Mouse (Mus musculus) heart, embryonic 14.5 days (tissue): ENCODE measurements around the gene Phf11a. TPM values are rescaled to one million over a fixed set of nuclear protein-coding genes. Genes with fewer than 3 reads are reported as not detected.
"Not testable (repeated sequence)": the region's sequence is repeated elsewhere in the genome, so short reads cannot be mapped to it uniquely, and the experiment has no call there.

Experiments used
- ATAC-seq: fragments of 200-750 bp; cut with Nextera tagmentation; 2 replicates; pipeline ENCODE4 v1.8.0; 2017; ENCODE audit warnings: low read depth, moderate TSS enrichment; ENCODE audit not compliant: insufficient number of reproducible peaks, insufficient read depth, low FRiP score
- H3K27ac ChIP-seq, 2 experiments: fragments of 200-500 bp in 1 of 2; fragments of 300-500 bp in 1 of 2; sonication (generic) in 1 of 2; replicated peaks in 1 of 2; 2 replicates each; pipeline ENCODE4 v1.5.1; 2012 to 2014; ENCODE audit warnings: low read depth in 2 of 2, low read length in 2 of 2, control low read depth in 1 of 2, mild to moderate bottlenecking in 1 of 2, mixed read lengths in 1 of 2; ENCODE audit not compliant: control insufficient read depth in 1 of 2, insufficient read depth in 1 of 2
- H3K27me3 ChIP-seq: fragments of 300-500 bp; sonication (generic); 2 replicates; pipeline ENCODE4 v1.6.1; 2014; ENCODE audit warnings: mild to moderate bottlenecking, low read length, control low read depth; ENCODE audit not compliant: control insufficient read depth, insufficient read depth
- H3K36me3 ChIP-seq: fragments of 300-500 bp; sonication (generic); 2 replicates; pipeline ENCODE4 v1.6.1; 2014; ENCODE audit warnings: mild to moderate bottlenecking, control low read depth, low read length, mixed read lengths; ENCODE audit not compliant: control insufficient read depth, insufficient read depth
- H3K4me1 ChIP-seq, 2 experiments: fragments of 200-500 bp in 1 of 2; fragments of 300-500 bp in 1 of 2; sonication (generic) in 1 of 2; 2 replicates each; pipeline ENCODE4 v1.6.1; 2012 to 2014; ENCODE audit warnings: low read length in 2 of 2, control low read depth in 1 of 2, mixed read lengths in 1 of 2; ENCODE audit not compliant: control insufficient read depth in 2 of 2, insufficient read depth in 2 of 2
- H3K4me2 ChIP-seq: fragments of 300-500 bp; sonication (generic); 2 replicates; pipeline ENCODE4 v1.6.1; 2014; ENCODE audit warnings: mild to moderate bottlenecking, low read length
- H3K4me3 ChIP-seq, 2 experiments: fragments of 200-500 bp in 1 of 2; fragments of 300-500 bp in 1 of 2; sonication (generic) in 1 of 2; 2 replicates each; pipeline ENCODE4 v1.5.1; 2012 to 2014; ENCODE audit warnings: low read length in 2 of 2, mild to moderate bottlenecking in 2 of 2, control low read depth in 1 of 2, low read depth in 1 of 2, moderate library complexity in 1 of 2; ENCODE audit not compliant: control insufficient read depth in 1 of 2, insufficient read depth in 1 of 2
- H3K9ac ChIP-seq: fragments of 300-500 bp; sonication (generic); 2 replicates; pipeline ENCODE4 v1.6.1; 2014; ENCODE audit warnings: mild to moderate bottlenecking, low read length
- H3K9me3 ChIP-seq: fragments of 300-500 bp; sonication (generic); 2 replicates; pipeline ENCODE4 v1.6.1; 2016; ENCODE audit warnings: low read length, control low read depth; ENCODE audit not compliant: control insufficient read depth
- WGBS: fragments of 180-500 bp; shearing (Covaris S2); extraction: QIAGEN DNeasy Blood & Tissue Kit; methylation state at CpG from one replicate; pipeline ENCODE4 v1.1.7; 2014; 5-methylcytosine and 5-hydroxymethylcytosine counted together
- polyA plus RNA-seq: library from polyadenylated mRNA; unstranded; fragments of >200 nt; fragmentation: Nextera tagmentation; extraction: Ambion mirVana; gene quantifications from 2 replicates; pipeline ENCODE4 v1.2.1, GENCODE M21; 2014

Gene Phf11a
- polyA plus RNA-seq, 1 experiment from 2014 or later, result 0.16 TPM

GRCm38 (mm10) chr14:59274961-59275360 is 22.4 kb downstream of the Phf11a start:
- H3K4me1 ChIP-seq, H3K36me3 ChIP-seq, H3K4me3 ChIP-seq, H3K27me3 ChIP-seq, ATAC-seq, H3K9me3 ChIP-seq, H3K4me2 ChIP-seq, H3K27ac ChIP-seq, H3K9ac ChIP-seq: not testable (repeated sequence)
- 91% methylated on average over 4 of the region's 4 CpGs for WGBS

- WGBS, result 49% methylated on average over 3 of the region's 3 CpGs
- ATAC-seq, result no peak
- no peak within 1 kb of the TSS for H3K4me3 ChIP-seq
- H3K4me2 ChIP-seq, result no peak within 1 kb of the TSS
- no peaks in the 10 kb centered on the region for H3K9me3 ChIP-seq
- no peak within 1 kb of the TSS for H3K27ac ChIP-seq
- no peaks in the 10 kb centered on the region for H3K36me3 ChIP-seq
- H3K27me3 ChIP-seq, result no peaks in the 10 kb centered on the region
- no peak within 1 kb of the TSS for H3K9ac ChIP-seq
- H3K4me1 ChIP-seq, result no peaks in the 10 kb centered on the region
Observed at GRCm38 (mm10) chr14:59260056-59260455, 37.3 kb downstream of the Phf11a start, which contains the start of gene Gm6904. Gm6904 (minus strand) TSS chr14:59260216.

- H3K4me3 ChIP-seq, H3K27ac ChIP-seq, H3K9ac ChIP-seq, H3K36me3 ChIP-seq, ATAC-seq, H3K4me2 ChIP-seq, H3K4me1 ChIP-seq, H3K27me3 ChIP-seq, H3K9me3 ChIP-seq: not testable (repeated sequence)
- WGBS, result 77% methylated on average over 1 of the region's 1 CpGs
Observed at GRCm38 (mm10) chr14:59255861-59256260, 41.5 kb downstream of the Phf11a start.

DNA sequence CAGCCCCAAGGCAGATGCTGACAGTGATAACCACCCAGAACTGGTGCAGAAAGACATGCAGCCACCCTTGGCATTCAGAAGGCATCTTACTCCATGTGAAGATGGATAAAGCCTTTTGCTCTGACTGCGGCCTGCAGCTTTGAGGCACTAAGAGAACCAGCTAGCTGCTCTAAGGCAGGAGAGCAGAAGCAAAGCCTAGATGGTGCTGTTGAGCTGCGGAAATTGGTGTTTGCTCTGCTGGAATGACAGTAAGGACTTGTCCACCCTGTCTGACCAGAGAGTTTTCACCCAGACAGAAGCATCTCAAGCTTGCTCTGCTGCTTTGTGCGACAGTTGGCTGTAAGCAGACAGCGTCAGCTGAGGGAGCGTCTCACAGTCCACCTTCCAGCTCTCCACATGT is 47.0 kb downstream of the Phf11a start:
- H3K9me3 ChIP-seq, H3K4me1 ChIP-seq, H3K4me2 ChIP-seq, H3K27ac ChIP-seq, H3K4me3 ChIP-seq, H3K27me3 ChIP-seq, ATAC-seq, H3K36me3 ChIP-seq, H3K9ac ChIP-seq: not testable (repeated sequence)
- WGBS, result 56% methylated on average over 5 of the region's 5 CpGs

DNA sequence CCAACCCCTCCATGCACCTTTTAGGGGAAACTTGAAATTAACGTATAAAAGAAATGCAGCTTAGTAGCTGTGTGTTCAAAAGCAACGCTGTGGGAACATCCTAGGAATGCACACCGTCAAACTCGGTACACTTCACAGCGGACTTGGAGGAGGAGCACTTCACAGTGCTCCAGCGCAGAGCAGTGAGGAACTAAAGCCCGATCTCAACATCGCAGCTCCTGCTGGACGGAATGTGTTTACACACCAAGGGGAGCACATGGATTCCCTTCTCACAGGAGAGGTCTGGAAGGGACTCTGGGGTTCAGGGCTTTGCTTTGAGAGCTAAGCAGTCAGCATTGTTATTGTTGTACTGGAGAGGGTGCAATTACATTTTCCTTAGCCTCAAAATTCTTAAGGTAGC is 63.7 kb downstream of the Phf11a start:
- Histone ChIP-seq H3K4me3 (no peak overlapping the region), H3K9ac (no peak overlapping the region), H3K4me1 (peaks cover 0 to 10% of the 10 kb centered on the region in 2 experiments; a peak in 1 of 4 replicates), H3K4me2 (no peak overlapping the region), H3K27me3 (peaks cover 50% of the 10 kb centered on the region), H3K27ac (no peak overlapping the region), H3K36me3 (peaks cover 65% of the 10 kb centered on the region), H3K9me3 (no peaks in the 10 kb centered on the region)
- ATAC-seq, result no peak
- 87% methylated on average over 9 of the region's 9 CpGs for WGBS

GRCm38 (mm10) chr14:59232003-59232402 is 65.3 kb downstream of the Phf11a start:
- 30% methylated on average over 5 of the region's 5 CpGs for WGBS
- peaks cover 68% of the 10 kb centered on the region for H3K36me3 ChIP-seq
- ATAC-seq, result no peak

GRCm38 (mm10) chr14:59230331-59230966 is 66.9 kb downstream of the Phf11a start:
- H3K4me1 ChIP-seq, result peaks cover 0 to 10% of the 10 kb centered on the region in 2 experiments; a peak in 1 of 4 replicates
- H3K9ac ChIP-seq, result no peak overlapping the region
- H3K4me3 ChIP-seq, result peak overlapping the region in 1 of 2 experiments; percentile 11; a peak in 1 of 4 replicates
- peak overlapping the region; percentile 55 for H3K4me2 ChIP-seq
- no peaks in the 10 kb centered on the region for H3K9me3 ChIP-seq
- H3K27me3 ChIP-seq, result peaks cover 70% of the 10 kb centered on the region
- 39% methylated on average over 21 of the region's 21 CpGs for WGBS
- H3K27ac ChIP-seq, result no peak overlapping the region
- H3K36me3 ChIP-seq, result peaks cover 77% of the 10 kb centered on the region
- ATAC-seq, result peak; percentile 78

More at GRCm38 (mm10) chr14:59232003-59232402, 65.3 kb downstream of the Phf11a start:
- Histone ChIP-seq H3K27me3 (peaks cover 65% of the 10 kb centered on the region), H3K4me3 (no peak overlapping the region), H3K27ac (no peak overlapping the region), H3K4me2 (no peak overlapping the region), H3K9ac (no peak overlapping the region), H3K9me3 (no peaks in the 10 kb centered on the region), H3K4me1 (peaks cover 0 to 10% of the 10 kb centered on the region in 2 experiments; a peak in 1 of 4 replicates)

DNA sequence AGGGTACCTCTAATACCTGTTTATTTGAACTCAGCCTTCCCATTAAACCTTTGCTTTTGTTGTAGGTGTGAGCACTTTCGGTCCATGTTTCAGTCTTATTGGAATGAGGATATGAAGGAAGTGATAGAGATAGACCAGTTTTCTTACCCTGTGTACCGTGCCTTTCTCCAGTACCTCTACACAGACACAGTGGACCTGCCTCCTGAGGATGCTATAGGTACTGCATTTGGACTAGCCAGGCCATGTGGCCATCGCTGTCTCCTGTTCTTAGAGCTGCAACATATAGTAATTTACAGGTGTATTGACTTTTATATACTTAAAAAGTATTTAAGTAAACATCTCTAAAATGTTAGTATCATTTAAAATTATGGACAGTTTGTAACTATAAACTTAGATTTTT is 67.5 kb downstream of the Phf11a start:
- Histone ChIP-seq H3K4me1 (peaks cover 0 to 10% of the 10 kb centered on the region in 2 experiments; a peak in 1 of 4 replicates), H3K4me2 (no peak overlapping the region), H3K27me3 (peaks cover 66% of the 10 kb centered on the region), H3K27ac (no peak overlapping the region), H3K36me3 (peaks cover 73% of the 10 kb centered on the region), H3K4me3 (no peak overlapping the region), H3K9me3 (no peaks in the 10 kb centered on the region), H3K9ac (no peak overlapping the region)
- WGBS, result 89% methylated on average over 3 of the region's 3 CpGs
- no peak for ATAC-seq
